Mouse (Mus musculus) neural tube, embryonic 15.5 days (tissue): ENCODE data around the gene Olfr314. TPM values are rescaled to one million over a fixed set of nuclear protein-coding genes. Genes with fewer than 3 reads are reported as not detected.
"Not testable (repeated sequence)": the region's sequence is repeated elsewhere in the genome, so short reads cannot be mapped to it uniquely, and the experiment has no call there.

Experiments used
- ATAC-seq: fragments of 200-750 bp; cut with Nextera tagmentation; 2 replicates; pipeline ENCODE4 v1.8.0; 2017; ENCODE audit warnings: mild to moderate bottlenecking, moderate TSS enrichment, moderate library complexity; ENCODE audit not compliant: low FRiP score
- H3K27ac ChIP-seq: fragments of 300-500 bp; sonication (generic); replicated peaks from 2 replicates; pipeline ENCODE4 v1.5.1; 2015; ENCODE audit warnings: mild to moderate bottlenecking, inconsistent platforms
- H3K27me3 ChIP-seq: fragments of 300-500 bp; sonication (generic); replicated peaks from 2 replicates; pipeline ENCODE4 v1.6.1; 2015; ENCODE audit warnings: inconsistent platforms
- H3K36me3 ChIP-seq: fragments of 300-500 bp; sonication (generic); 2 replicates; pipeline ENCODE4 v1.6.1; 2015; ENCODE audit warnings: inconsistent platforms
- H3K4me1 ChIP-seq: fragments of 300-500 bp; sonication (generic); 2 replicates; pipeline ENCODE4 v1.6.1; 2015; ENCODE audit warnings: inconsistent platforms
- H3K4me2 ChIP-seq: fragments of 300-500 bp; sonication (generic); 2 replicates; pipeline ENCODE4 v1.6.1; 2015; ENCODE audit warnings: inconsistent platforms, mild to moderate bottlenecking, moderate library complexity
- H3K4me3 ChIP-seq: fragments of 300-500 bp; sonication (generic); replicated peaks from 2 replicates; pipeline ENCODE4 v1.5.1; 2015; ENCODE audit warnings: mild to moderate bottlenecking, inconsistent platforms
- H3K9ac ChIP-seq: fragments of 300-500 bp; sonication (generic); replicated peaks from 2 replicates; pipeline ENCODE4 v1.6.1; 2015; ENCODE audit warnings: mild to moderate bottlenecking, inconsistent platforms
- H3K9me3 ChIP-seq: fragments of 300-500 bp; sonication (generic); replicated peaks from 2 replicates; pipeline ENCODE4 v1.6.1; 2016; ENCODE audit warnings: inconsistent platforms
- WGBS: fragments of 180-500 bp; shearing (Covaris S2); methylation state at CpG from one replicate; pipeline ENCODE4 v1.1.7; 2015; ENCODE audit warnings: mixed read lengths; 5-methylcytosine and 5-hydroxymethylcytosine counted together
- polyA plus RNA-seq: library from polyadenylated mRNA; unstranded; fragments of >200 nt; fragmentation: Nextera tagmentation; extraction: Ambion mirVana; gene quantifications from 2 replicates; pipeline ENCODE4 v1.2.1, GENCODE M21; 2015

Gene Olfr314
- polyA plus RNA-seq: 0.06 TPM in 1 of 2 replicates, not detected in the other

DNA sequence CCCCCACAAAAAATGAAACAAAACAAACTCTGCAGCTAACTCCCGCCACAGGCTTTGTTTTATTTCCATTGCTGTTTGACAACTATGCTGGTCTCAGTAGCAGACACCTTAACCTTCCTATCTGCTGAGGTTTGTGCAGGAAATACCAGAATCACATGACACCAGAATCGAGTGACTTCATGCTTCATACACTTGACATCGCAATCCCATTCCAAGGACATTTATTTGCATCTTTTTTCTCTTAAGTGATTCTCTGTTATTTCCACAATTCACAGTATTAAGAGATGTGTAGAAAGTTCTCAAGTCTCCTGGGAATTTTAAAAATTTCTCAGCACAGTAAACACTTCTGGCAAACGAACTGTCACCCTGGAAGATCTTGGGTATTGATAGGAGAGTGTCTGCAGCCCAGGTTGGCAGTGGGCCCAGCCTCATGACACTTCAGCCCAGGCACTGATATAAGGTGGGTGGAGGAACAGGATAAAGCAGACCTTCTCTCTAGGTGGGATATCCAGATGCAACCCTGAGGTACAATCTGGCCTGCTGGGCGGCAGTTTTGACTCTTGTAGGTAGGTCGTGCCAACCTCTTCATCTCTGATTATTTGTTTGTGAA is at the start of gene Olfr314:
TSS of gene Olfr314 (plus strand) at position 473 of the 610 bp plus-strand sequence.
- Histone ChIP-seq H3K4me1 (no peaks in the 10 kb centered on the region), H3K4me3 (no peak within 1 kb of the TSS), H3K9me3 (no peaks in the 10 kb centered on the region), H3K9ac (no peak within 1 kb of the TSS), H3K27me3 (no peaks in the 10 kb centered on the region), H3K36me3 (no peaks in the 10 kb centered on the region), H3K4me2 (no peak within 1 kb of the TSS), H3K27ac (no peak within 1 kb of the TSS)
- 85% methylated on average over 6 of the region's 6 CpGs for WGBS
- ATAC-seq: no peak

DNA sequence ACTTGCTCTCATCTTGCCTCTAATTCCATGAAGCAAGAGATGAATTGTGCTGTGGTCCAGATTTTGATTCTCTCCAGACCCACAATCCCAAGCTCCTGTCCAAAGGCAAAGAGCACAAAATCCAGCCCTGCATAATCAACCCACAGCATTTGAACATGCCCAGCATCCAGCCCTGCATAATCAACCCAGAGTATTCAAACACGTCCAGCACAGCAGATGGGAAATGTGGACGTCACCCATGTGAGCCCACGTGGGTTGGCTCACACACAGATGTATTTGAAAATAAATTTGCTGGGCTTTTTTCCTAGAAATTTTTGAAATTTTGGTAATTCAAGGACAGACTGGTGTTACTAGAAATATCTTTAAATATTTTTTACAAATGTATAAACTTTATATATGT is 49.4 kb upstream of the Olfr314 start:
- ATAC-seq: no peak
- H3K4me2 ChIP-seq: no peak overlapping the region
- H3K9ac ChIP-seq: no peak overlapping the region
- H3K27ac ChIP-seq: no peak overlapping the region
- WGBS: 48% methylated on average over 3 of the region's 3 CpGs
- no peaks in the 10 kb centered on the region for H3K9me3 ChIP-seq
- H3K27me3 ChIP-seq: no peaks in the 10 kb centered on the region
- no peaks in the 10 kb centered on the region for H3K4me1 ChIP-seq
- H3K4me3 ChIP-seq: no peak overlapping the region
- no peaks in the 10 kb centered on the region for H3K36me3 ChIP-seq

DNA sequence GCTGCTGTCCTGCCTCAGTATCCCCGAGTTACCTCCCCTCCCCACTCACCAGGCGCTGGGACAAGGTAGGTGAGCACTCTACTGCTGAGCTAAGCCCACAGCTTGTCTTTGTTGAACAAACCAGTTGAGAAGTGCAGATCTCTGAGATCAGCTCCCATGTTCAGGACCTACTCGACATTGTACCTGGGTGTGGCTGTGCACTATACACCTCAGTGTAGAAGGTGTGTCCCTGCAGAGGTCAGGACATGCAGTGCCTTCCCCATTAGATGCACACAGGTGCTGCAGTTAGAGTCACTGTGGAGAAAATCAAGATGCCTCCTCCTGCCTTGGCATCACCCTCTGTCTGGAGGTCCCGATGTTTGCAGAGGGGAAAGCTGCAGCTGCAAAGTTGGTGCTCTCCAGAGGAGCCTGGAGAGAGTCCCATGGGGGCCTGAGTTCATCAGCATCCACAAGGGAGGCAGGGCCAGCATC is 43.9 kb upstream of the Olfr314 start, which contains the start of gene Olfr317:
TSS of gene Olfr317 (minus strand) at position 421 of the 471 bp plus-strand sequence.
- Histone ChIP-seq H3K27ac (no peak within 1 kb of the TSS), H3K36me3 (no peaks in the 10 kb centered on the region), H3K4me1 (no peaks in the 10 kb centered on the region), H3K9me3 (no peaks in the 10 kb centered on the region), H3K9ac (no peak within 1 kb of the TSS), H3K27me3 (no peaks in the 10 kb centered on the region), H3K4me2 (no peak within 1 kb of the TSS), H3K4me3 (no peak within 1 kb of the TSS)
- WGBS: 84% methylated on average over 4 of the region's 4 CpGs
- no peak for ATAC-seq

DNA sequence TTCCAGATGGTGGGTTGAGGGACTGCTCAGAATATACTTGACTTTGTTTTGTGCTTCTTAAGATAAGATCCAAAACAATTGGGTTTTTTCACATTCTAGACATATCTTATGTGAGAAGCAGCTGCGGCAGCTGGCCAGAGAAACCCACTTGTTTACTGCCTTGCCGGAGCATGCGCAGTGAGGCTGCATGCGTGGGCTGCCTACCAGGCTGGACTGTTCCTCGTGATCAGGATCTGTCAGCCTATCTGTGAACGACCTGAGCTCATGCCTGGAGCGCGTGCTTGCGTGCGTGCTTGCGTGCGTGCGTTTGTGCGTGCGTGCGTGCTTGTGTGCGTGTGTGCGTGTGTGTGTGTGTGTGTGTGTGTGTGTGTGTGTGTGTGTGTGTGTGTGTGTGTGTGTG is 31.7 kb upstream of the Olfr314 start:
- 85% methylated on average over 18 of the region's 18 CpGs for WGBS
- not testable (repeated sequence) for ATAC-seq, H3K27me3 ChIP-seq, H3K36me3 ChIP-seq, H3K4me3 ChIP-seq, H3K9ac ChIP-seq, H3K4me1 ChIP-seq, H3K9me3 ChIP-seq, H3K27ac ChIP-seq, H3K4me2 ChIP-seq

DNA sequence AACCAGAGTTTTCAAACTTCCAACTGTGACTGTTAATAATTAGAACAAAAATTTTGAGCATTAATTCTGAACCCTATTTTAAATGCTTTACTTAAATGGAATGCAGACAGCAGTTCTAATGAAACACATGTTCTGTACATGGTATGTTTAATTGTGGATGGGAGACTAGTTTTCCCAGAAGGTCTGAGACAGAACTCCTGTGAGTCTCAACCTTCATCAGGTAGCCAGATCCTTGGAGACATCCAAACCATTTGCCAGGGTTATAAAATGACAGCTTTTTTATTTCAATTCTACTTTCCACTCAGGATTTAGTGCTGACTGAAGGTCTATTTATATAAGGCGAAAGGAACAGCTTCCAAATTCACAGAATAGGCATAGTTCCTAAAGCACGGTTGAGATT is 30.3 kb upstream of the Olfr314 start, which contains the start of gene Olfr316:
TSS of gene Olfr316 (plus strand) at position 301 of the 400 bp plus-strand sequence.
- H3K4me1 ChIP-seq: no peaks in the 10 kb centered on the region
- no peak within 1 kb of the TSS for H3K4me2 ChIP-seq
- no peak for ATAC-seq
- H3K9me3 ChIP-seq: no peaks in the 10 kb centered on the region
- no peaks in the 10 kb centered on the region for H3K27me3 ChIP-seq
- H3K36me3 ChIP-seq: no peaks in the 10 kb centered on the region
- H3K4me3 ChIP-seq: no peak within 1 kb of the TSS
- WGBS: 94% methylated on average over 2 of the region's 2 CpGs
- no peak within 1 kb of the TSS for H3K9ac ChIP-seq
- no peak within 1 kb of the TSS for H3K27ac ChIP-seq

DNA sequence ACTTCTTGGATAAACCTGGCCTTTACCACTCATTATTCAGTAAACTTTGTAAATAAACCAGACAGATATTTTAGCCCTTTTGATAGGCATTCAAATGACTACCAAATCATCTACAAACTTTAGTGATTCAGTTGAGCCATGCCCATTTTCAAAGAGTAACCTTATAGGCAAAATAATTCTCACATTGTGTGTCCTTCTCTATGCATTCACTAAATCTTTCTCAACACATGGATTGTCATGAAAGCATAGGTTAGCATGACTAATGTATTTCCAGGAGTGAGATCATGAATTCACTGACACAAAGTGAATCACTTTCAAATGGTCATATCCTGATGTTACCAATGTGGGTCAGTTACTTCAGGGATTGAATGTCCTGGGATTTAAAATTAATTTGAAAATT is 9.9 kb upstream of the Olfr314 start, which contains the start of gene Olfr315:
TSS of gene Olfr315 (plus strand) at position 301 of the 400 bp plus-strand sequence.
- no peaks in the 10 kb centered on the region for H3K9me3 ChIP-seq
- ATAC-seq: no peak

DNA sequence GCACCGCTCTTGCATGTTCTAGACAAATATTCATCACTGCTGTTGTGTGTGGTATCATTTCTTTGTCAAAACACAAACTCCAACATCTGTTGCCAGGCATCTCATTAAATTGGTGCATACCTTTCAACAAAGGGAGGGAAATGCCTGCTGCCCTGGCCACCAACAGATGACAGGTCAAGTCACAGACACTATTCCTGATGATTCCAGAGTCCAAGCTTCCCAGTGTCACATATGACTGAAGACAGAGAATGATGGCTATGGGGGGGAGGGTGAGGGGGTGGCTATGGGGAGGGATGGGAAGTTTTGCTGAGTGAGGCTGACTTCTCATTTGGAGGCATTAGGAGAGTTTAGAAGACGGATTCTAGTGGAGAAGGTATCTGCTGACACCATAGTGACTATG is 1.4 kb downstream of the Olfr314 start:
- Histone ChIP-seq H3K9me3 (no peaks in the 10 kb centered on the region), H3K4me1 (no peaks in the 10 kb centered on the region), H3K36me3 (no peaks in the 10 kb centered on the region), H3K27ac (no peak overlapping the region), H3K4me2 (no peak overlapping the region), H3K9ac (no peak overlapping the region), H3K4me3 (no peak overlapping the region), H3K27me3 (no peaks in the 10 kb centered on the region)
- no peak for ATAC-seq
- WGBS: 93% methylated on average over 2 of the region's 2 CpGs

More for the DNA sequence above, 9.9 kb upstream of the Olfr314 start, which contains the start of gene Olfr315:
- Histone ChIP-seq H3K4me1 (no peaks in the 10 kb centered on the region), H3K4me2 (no peak within 1 kb of the TSS), H3K9ac (no peak within 1 kb of the TSS), H3K27me3 (no peaks in the 10 kb centered on the region), H3K4me3 (no peak within 1 kb of the TSS), H3K36me3 (no peaks in the 10 kb centered on the region), H3K27ac (no peak within 1 kb of the TSS)

GRCm38 (mm10) chr11:58787651-58788050 is 4.9 kb downstream of the Olfr314 start:
- no peak overlapping the region for H3K27ac ChIP-seq
- H3K4me2 ChIP-seq: no peak overlapping the region
- H3K4me1 ChIP-seq: no peaks in the 10 kb centered on the region
- no peak overlapping the region for H3K9ac ChIP-seq
- H3K4me3 ChIP-seq: no peak overlapping the region
- 87% methylated on average over 10 of the region's 10 CpGs for WGBS
- no peak for ATAC-seq
- H3K27me3 ChIP-seq: no peaks in the 10 kb centered on the region
- no peaks in the 10 kb centered on the region for H3K36me3 ChIP-seq
- H3K9me3 ChIP-seq: no peaks in the 10 kb centered on the region

DNA sequence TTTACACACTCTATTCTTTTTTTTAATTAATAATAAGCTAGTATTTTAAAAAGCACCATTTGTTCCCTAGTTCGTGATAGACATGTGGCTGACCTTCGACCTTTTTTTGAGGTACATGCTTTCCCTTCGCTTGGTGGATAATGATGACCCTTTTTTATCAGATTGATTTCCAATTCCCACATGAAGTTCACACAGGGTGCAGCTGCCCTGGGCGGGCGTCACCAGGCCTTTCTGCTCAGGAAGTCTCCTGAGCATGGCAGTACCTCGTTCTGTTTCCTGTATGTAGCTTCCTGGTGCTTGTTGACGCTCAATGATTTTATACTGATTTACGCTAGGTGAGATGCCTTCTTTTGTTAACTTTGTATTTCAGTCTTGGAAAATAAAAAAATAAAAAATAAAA is 5.6 kb downstream of the Olfr314 start:
- ATAC-seq: no peak
- H3K9me3 ChIP-seq: no peaks in the 10 kb centered on the region
- no peak overlapping the region for H3K9ac ChIP-seq
- H3K27me3 ChIP-seq: no peaks in the 10 kb centered on the region
- WGBS: 89% methylated on average over 8 of the region's 8 CpGs
- H3K27ac ChIP-seq: no peak overlapping the region
- no peaks in the 10 kb centered on the region for H3K36me3 ChIP-seq
- no peak overlapping the region for H3K4me3 ChIP-seq
- H3K4me1 ChIP-seq: no peaks in the 10 kb centered on the region
- no peak overlapping the region for H3K4me2 ChIP-seq

DNA sequence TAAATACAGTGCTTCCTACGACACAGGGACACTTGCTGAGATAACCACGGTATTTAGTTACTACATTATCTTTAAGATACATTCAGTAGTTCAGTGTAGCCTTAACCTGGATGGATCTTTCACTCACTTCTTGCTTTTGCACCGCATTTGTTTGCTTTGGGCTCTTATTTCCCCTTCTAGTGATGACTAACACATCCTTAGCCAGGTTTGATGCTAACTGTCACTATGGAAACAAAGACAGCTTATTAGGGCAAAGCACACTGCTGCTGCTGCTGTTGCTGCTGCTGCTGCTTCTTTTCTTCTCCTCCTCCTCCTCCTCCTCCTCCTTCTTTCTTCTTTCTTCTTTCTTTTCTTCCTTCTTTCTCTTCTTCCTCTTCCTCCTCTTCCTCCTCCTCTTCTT is 6.8 kb downstream of the Olfr314 start:
- no peaks in the 10 kb centered on the region for H3K4me1 ChIP-seq
- no peak overlapping the region for H3K27ac ChIP-seq
- H3K27me3 ChIP-seq: no peaks in the 10 kb centered on the region
- no peak overlapping the region for H3K9ac ChIP-seq
- H3K4me3 ChIP-seq: no peak overlapping the region
- no peaks in the 10 kb centered on the region for H3K36me3 ChIP-seq
- 39% methylated on average over 3 of the region's 3 CpGs for WGBS
- H3K4me2 ChIP-seq: no peak overlapping the region
- ATAC-seq: no peak
- no peaks in the 10 kb centered on the region for H3K9me3 ChIP-seq

GRCm38 (mm10) chr11:58790053-58790452 is 7.3 kb downstream of the Olfr314 start:
- no peak for ATAC-seq
- no peaks in the 10 kb centered on the region for H3K36me3 ChIP-seq
- H3K4me2 ChIP-seq: no peak overlapping the region
- H3K9ac ChIP-seq: no peak overlapping the region
- H3K9me3 ChIP-seq: no peaks in the 10 kb centered on the region
- WGBS: 61% methylated on average over 2 of the region's 2 CpGs
- no peak overlapping the region for H3K4me3 ChIP-seq
- H3K4me1 ChIP-seq: no peaks in the 10 kb centered on the region
- no peaks in the 10 kb centered on the region for H3K27me3 ChIP-seq
- H3K27ac ChIP-seq: no peak overlapping the region

- WGBS: 87% methylated on average over 6 of the region's 6 CpGs
- H3K9ac ChIP-seq: no peak overlapping the region
- no peaks in the 10 kb centered on the region for H3K4me1 ChIP-seq
- H3K36me3 ChIP-seq: no peaks in the 10 kb centered on the region
- no peaks in the 10 kb centered on the region for H3K9me3 ChIP-seq
- H3K4me3 ChIP-seq: no peak overlapping the region
- no peak for ATAC-seq
- H3K4me2 ChIP-seq: no peak overlapping the region
- H3K27ac ChIP-seq: no peak overlapping the region
- no peaks in the 10 kb centered on the region for H3K27me3 ChIP-seq
These were observed 7.9 kb downstream of the Olfr314 start for GRCm38 (mm10) chr11:58790646-58791045.
